Mouse (Mus musculus): Measurements from ENCODE around the gene Slc25a48. TPM values are rescaled to one million over a fixed set of nuclear protein-coding genes. Genes with fewer than 3 reads are reported as not detected.
A peak's percentile ranks its signal among the peaks of the same experiment; 100 is the strongest.

Gene Slc25a48
- total RNA-seq, 2 experiments from 2014 or later = not detected

GRCm38 (mm10) chr13:56506871-56507496 lies 68.8 kb downstream of the Slc25a48 start:
- no peak for DNase-seq (ENCODE audit: low spot score in 2 of 2)

DNA sequence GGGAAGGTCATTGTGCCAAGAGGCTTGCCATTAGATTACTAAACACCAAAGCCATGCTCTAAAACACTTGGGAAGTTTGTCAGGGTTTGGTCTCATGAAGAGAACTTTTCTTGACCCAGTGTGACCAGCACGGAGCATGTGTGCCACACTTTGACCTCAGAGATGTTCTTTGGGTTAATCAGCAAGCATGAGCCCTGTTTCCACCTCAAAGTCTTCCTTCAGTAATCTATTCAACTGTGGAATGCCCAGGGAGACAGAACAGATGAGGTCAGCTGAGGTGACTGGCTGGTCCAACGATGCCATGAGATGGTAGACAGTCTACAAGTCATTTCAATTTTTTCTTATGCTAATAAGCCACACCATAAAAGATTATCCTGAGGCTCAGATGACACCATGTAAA lies 71.6 kb downstream of the Slc25a48 start:
- DNase-seq (ENCODE audit: low spot score in 2 of 2) = no peak

DNA sequence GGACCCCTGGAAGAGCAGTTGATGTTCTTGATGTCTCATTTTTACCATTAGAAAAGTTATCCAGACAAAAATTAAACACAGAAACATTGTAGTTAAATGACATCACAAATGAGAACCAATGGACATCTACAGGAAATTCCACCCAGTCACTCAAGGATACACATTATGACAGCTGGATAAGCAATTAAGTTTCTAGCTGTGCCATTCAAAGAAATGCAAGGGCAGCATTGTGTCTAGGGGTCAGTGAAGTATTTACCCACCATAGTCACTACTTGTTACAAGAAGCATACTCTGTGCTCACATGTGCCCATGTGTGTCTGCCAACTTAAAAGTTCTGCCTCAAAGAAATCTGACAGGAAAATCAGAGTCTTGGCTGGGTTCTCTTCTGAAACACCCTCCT lies 75.4 kb downstream of the Slc25a48 start:
- DNase-seq (ENCODE audit: low spot score in 2 of 2) = no peak

- DNase-seq (ENCODE audit: low spot score in 2 of 2) = no peak
These were observed 78.2 kb downstream of the Slc25a48 start for GRCm38 (mm10) chr13:56516311-56516710.

- no peak for DNase-seq (ENCODE audit: low spot score in 2 of 2)
These were observed 78.7 kb downstream of the Slc25a48 start for GRCm38 (mm10) chr13:56516816-56517215.

GRCm38 (mm10) chr13:56522081-56522820 lies 84.1 kb downstream of the Slc25a48 start, which contains the start of gene Fbxl21:
Gene Fbxl21, plus strand, starts transcription at chr13:56522472.
- peak; percentile 71 to 87 for DNase-seq (ENCODE audit: low spot score in 2 of 2)

DNA sequence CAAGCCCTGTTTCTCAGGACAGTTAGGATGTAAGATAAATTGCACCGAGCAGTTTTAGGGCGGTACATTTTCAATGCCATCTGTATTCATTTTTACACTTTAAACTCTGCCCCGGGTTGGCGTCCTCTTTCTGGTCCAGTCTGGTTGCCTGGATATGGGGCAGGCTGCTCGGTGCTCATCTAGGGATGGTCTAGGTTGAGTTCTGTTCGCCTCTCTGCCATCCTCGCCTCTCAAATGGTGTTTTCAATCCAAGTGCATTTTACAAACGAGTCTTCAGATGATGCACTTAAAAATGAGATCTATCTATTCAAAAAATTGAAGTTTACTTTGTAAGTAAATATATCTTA lies 84.6 kb downstream of the Slc25a48 start:
- DNase-seq (ENCODE audit: low spot score in 2 of 2) = no peak

Other genes starting within 250 kb of the Slc25a48 start
- gene Neurog1, start 186.2 kb upstream of the Slc25a48 start, total RNA-seq (2021) = not detected
- 1 to 10 TPM; 5.3 to 5.6 TPM for gene Cxcl14, start 141.8 kb upstream of the Slc25a48 start, total RNA-seq (2021)
- not detected for gene Gm3045, start 11.8 kb upstream of the Slc25a48 start, total RNA-seq (2021)
- not detected for gene Il9, start 43.9 kb downstream of the Slc25a48 start, total RNA-seq (2021)
- under 1 TPM; 0.67 to 0.74 TPM for gene Fbxl21, start 84.1 kb downstream of the Slc25a48 start, total RNA-seq (2021)
- under 1 TPM in 1 of 2 experiments, not detected in 1; 0.44 TPM for gene Lect2, start 110.1 kb downstream of the Slc25a48 start, total RNA-seq (2021)
- gene Tgfbi, start 171.2 kb downstream of the Slc25a48 start, total RNA-seq (2021) = 10 to 100 TPM; 75.9 to 99.2 TPM